Mouse (Mus musculus) lung, adult 18-20 months (tissue): ENCODE results near the gene Ankub1.

Source experiments
- DNase-seq, 2 experiments: peaks; one replicate each; pipeline ENCODE4 v3.0.0; 2022; ENCODE audit warnings: mixed read lengths in 2 of 2

The Ankub1 gene

GRCm38 (mm10) chr3:57637596-57637995, 55.0 kb downstream of the Ankub1 start:
- peak; percentile 87 to 91 for DNase-seq

GRCm38 (mm10) chr3:57634763-57635487, 57.7 kb downstream of the Ankub1 start:
- DNase-seq: no peak

DNA sequence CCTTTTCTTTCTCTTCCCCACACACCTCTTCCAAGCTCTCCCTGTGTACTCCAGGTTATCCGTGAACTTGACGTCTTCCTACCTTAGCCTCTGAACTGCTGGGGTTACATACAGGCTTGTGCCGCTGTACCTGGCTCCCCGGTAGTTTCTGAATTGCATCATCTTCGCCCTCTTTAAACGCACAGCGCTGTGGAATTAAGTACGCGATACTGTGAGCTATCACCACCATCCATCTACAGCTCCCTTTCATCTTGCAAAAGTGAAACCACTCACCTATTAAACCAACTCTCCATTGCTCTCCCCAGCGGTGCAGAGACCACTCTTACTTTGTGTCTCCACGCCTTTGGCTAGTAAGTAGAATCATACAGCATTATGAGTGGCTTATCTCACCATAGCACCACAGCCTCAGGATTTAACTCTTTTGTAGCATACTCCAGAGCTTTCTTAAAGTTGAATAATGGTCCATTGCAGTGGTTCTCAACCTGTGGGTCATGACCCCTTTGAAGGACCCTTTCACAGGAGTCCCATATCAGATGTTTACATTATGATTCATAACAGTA, 65.6 kb downstream of the Ankub1 start:
- peak; percentile 18 to 29 for DNase-seq

DNA sequence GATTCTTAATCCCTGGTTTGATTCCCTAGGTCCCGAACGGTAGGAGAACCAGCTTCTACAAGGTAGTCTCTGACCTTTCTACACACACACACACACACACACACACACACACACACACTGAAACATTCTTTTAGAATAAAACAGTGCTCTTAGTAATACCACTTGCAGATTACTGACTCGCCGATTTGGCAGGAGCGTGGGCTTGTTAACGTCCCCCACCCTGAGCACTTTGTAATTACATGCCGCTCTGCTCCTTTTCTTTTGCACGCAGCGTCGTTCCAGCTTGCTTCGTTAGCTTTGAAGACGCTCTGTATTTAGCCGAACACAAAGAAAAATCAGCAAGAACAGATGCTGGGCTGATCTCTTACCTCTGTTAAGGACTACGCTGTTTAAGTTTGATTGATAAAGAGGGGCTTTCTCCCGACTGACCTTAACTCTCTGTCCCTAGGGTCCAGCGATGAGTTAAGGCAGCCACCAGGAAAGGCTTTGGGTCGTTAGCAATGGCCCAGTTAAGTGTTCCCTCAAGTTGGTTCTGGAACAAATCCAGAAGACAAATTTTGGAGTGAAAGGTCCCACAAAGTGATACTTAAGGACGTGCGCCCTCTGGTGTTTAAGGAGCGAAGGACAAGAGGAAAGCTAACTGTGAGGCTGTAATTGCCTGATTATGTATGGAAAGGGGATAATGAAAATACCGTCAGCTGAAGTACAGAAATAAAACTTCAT, 67.2 kb downstream of the Ankub1 start:
- peak; percentile 75 to 78 for DNase-seq

- DNase-seq: peak; percentile 19 to 49
These were observed 72.9 kb downstream of the Ankub1 start for GRCm38 (mm10) chr3:57619718-57620117.

GRCm38 (mm10) chr3:57615652-57616051, 76.9 kb downstream of the Ankub1 start:
- no peak for DNase-seq

DNA sequence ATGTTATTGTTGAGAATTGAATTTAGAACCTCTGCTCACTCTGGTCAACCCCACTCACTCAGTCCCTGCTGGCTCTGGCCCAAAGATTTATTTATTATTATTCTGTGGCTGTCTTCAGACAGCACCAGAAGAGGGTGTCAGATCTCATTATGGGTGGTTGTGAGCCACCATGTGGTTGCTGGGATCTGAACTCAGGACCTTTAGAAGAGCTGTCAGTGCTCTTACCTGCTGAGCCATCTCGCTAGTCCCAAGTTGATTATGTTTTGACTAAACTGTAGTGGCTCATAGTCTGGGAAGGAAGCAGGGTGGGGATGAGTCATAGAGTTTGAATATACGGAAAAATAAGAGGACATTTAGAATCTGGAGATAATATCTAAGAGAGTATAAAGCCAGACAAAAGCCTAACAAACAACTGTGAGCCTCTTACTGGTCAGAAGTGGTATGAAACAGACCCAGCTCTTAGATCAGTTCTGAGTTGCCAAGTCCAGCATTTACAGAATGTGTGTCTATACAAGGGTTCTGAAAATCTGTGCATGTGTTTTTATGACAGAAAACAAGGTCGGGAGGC, 80.1 kb downstream of the Ankub1 start:
- no peak for DNase-seq

- DNase-seq: no peak
These were observed 80.8 kb downstream of the Ankub1 start for GRCm38 (mm10) chr3:57611776-57612175.
